Mouse (Mus musculus) intestine, postnatal 0 days (tissue): ENCODE data around the gene Sorbs2. TPM values are rescaled to one million over a fixed set of nuclear protein-coding genes. Genes with fewer than 3 reads are reported as not detected.

Experiments
- ATAC-seq: fragments of 200-750 bp; cut with Nextera tagmentation; 2 replicates; pipeline ENCODE4 v1.8.0; 2017; ENCODE audit warnings: mild to moderate bottlenecking, moderate TSS enrichment, moderate library complexity
- H3K27ac ChIP-seq: fragments of 300-500 bp; sonication (generic); 2 replicates; pipeline ENCODE4 v1.5.1; 2014; ENCODE audit warnings: mild to moderate bottlenecking, low read depth, low read length, moderate library complexity
- H3K27me3 ChIP-seq: fragments of 300-500 bp; sonication (generic); replicated peaks from 2 replicates; pipeline ENCODE4 v1.6.1; 2014; ENCODE audit warnings: low read length, mixed read lengths; ENCODE audit not compliant: control insufficient read depth, insufficient read depth
- H3K36me3 ChIP-seq: fragments of 300-500 bp; sonication (generic); 2 replicates; pipeline ENCODE4 v1.6.1; 2014; ENCODE audit warnings: mild to moderate bottlenecking, moderate library complexity; ENCODE audit not compliant: control insufficient read depth, insufficient read depth
- H3K4me1 ChIP-seq: fragments of 300-500 bp; sonication (generic); replicated peaks from 2 replicates; pipeline ENCODE4 v1.6.1; 2014; ENCODE audit warnings: antibody characterized with exemption, low read length, mixed read lengths; ENCODE audit not compliant: control insufficient read depth, insufficient read depth
- H3K4me2 ChIP-seq: fragments of 300-500 bp; sonication (generic); replicated peaks from 2 replicates; pipeline ENCODE4 v1.6.1; 2014; ENCODE audit warnings: low read depth, mild to moderate bottlenecking, moderate library complexity
- H3K4me3 ChIP-seq: fragments of 300-500 bp; sonication (generic); 2 replicates; pipeline ENCODE4 v1.5.1; 2014; ENCODE audit warnings: low read depth, low read length
- H3K9ac ChIP-seq: fragments of 300-500 bp; sonication (generic); 2 replicates; pipeline ENCODE4 v1.6.1; 2014; ENCODE audit warnings: mild to moderate bottlenecking, low read depth, low read length
- H3K9me3 ChIP-seq: fragments of 300-500 bp; sonication (generic); 2 replicates; pipeline ENCODE4 v1.6.1; 2016; ENCODE audit warnings: mixed run types; ENCODE audit not compliant: control insufficient read depth
- CTCF ChIP-seq: sonication (generic); IDR thresholded peaks from 2 replicates; pipeline ENCODE4 v1.5.1; 2016; ENCODE audit warnings: low read depth, mild to moderate bottlenecking, control low read depth, antibody characterized with exemption, moderate library complexity
- WGBS: fragments of 180-500 bp; shearing (Covaris S2); extraction: QIAGEN DNeasy Blood & Tissue Kit; methylation state at CpG from one replicate; pipeline ENCODE4 v1.1.7; 2014; 5-methylcytosine and 5-hydroxymethylcytosine counted together
- polyA plus RNA-seq: library from polyadenylated mRNA; unstranded; fragments of >200 nt; fragmentation: Nextera tagmentation; extraction: Ambion mirVana; gene quantifications from 2 replicates; pipeline ENCODE4 v1.2.1, GENCODE M21; 2015

The Sorbs2 gene
- polyA plus RNA-seq, 1 experiment from 2014 or later: 16.0 TPM

DNA sequence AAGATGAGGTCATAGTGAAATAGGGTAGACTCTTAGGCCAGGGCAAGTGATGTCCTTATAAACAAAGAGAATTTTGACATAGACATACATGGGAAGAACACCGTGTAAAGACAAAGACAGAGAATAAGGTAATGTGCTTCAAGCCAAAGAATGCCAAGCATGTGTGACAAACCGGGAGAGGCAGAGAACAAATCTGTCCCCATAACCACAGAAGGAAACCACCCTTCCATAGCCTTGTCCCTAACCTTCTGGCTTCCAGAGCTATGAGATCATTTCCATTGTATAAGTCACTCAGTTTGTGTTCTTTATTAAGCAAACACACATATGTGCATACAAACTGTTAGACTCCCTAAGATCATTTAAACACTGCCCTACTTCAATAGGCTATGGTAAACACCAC is 21.3 kb downstream of the Sorbs2 start:
- TF ChIP-seq CTCF: no peak
- Histone ChIP-seq H3K27ac (no peak overlapping the region), H3K9ac (no peak overlapping the region), H3K9me3 (no peaks in the 10 kb centered on the region), H3K4me1 (no peaks in the 10 kb centered on the region), H3K27me3 (no peaks in the 10 kb centered on the region), H3K36me3 (no peaks in the 10 kb centered on the region), H3K4me3 (no peak overlapping the region), H3K4me2 (no peak overlapping the region)
- no peak for ATAC-seq
- WGBS: 61% methylated on average over 2 of the region's 2 CpGs

DNA sequence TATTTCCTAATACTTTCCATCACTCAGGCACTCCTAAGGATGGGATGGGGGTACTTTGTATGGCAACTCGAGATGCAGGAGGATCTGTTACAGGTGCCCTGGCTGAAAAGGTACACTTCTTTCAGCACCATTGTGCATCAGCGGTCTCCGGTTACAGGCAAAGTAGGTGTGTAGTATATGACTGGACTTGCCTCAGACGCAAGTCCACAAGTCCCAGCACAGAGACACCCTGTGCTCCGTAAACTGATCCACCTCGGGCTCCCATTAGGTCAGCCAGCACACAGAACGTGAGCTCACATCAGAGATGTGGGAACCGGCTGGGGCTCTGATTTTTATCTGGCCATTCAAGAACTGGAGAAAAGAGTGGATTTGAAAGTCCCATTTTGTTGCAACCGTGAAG is 29.0 kb downstream of the Sorbs2 start:
- 88% methylated on average over 9 of the region's 9 CpGs for WGBS
- ATAC-seq: no peak
- Histone ChIP-seq H3K36me3 (no peaks in the 10 kb centered on the region), H3K4me3 (no peak overlapping the region), H3K9me3 (no peaks in the 10 kb centered on the region), H3K27me3 (no peaks in the 10 kb centered on the region), H3K4me1 (no peaks in the 10 kb centered on the region), H3K9ac (no peak overlapping the region), H3K4me2 (no peak overlapping the region), H3K27ac (no peak overlapping the region)
- no peak for TF ChIP-seq CTCF

- Histone ChIP-seq H3K4me1 (no peaks in the 10 kb centered on the region), H3K36me3 (no peaks in the 10 kb centered on the region), H3K4me2 (no peak overlapping the region), H3K27me3 (no peaks in the 10 kb centered on the region), H3K4me3 (no peak overlapping the region), H3K9ac (no peak overlapping the region), H3K27ac (no peak overlapping the region), H3K9me3 (no peaks in the 10 kb centered on the region)
- TF ChIP-seq CTCF: no peak
- ATAC-seq: no peak
- 45% methylated on average over 5 of the region's 5 CpGs for WGBS
These were observed 32.9 kb downstream of the Sorbs2 start for GRCm38 (mm10) chr8:45540513-45540912.

GRCm38 (mm10) chr8:45552175-45552574 is 44.6 kb downstream of the Sorbs2 start:
- 61% methylated on average over 3 of the region's 3 CpGs for WGBS
- no peaks in the 10 kb centered on the region for H3K4me1 ChIP-seq
- no peaks in the 10 kb centered on the region for H3K9me3 ChIP-seq

GRCm38 (mm10) chr8:45554627-45555026 is 47.0 kb downstream of the Sorbs2 start:
- Histone ChIP-seq H3K4me2 (no peak overlapping the region), H3K36me3 (no peaks in the 10 kb centered on the region), H3K9me3 (no peaks in the 10 kb centered on the region), H3K27me3 (no peaks in the 10 kb centered on the region), H3K27ac (no peak overlapping the region), H3K4me1 (no peaks in the 10 kb centered on the region), H3K9ac (no peak overlapping the region), H3K4me3 (no peak overlapping the region)
- WGBS: 89% methylated on average over 4 of the region's 4 CpGs
- no peak for ATAC-seq
- TF ChIP-seq CTCF: no peak

More at GRCm38 (mm10) chr8:45552175-45552574, 44.6 kb downstream of the Sorbs2 start:
- Histone ChIP-seq H3K4me2 (no peak overlapping the region), H3K27ac (no peak overlapping the region), H3K36me3 (no peaks in the 10 kb centered on the region), H3K27me3 (no peaks in the 10 kb centered on the region), H3K9ac (no peak overlapping the region), H3K4me3 (no peak overlapping the region)
- no peak for ATAC-seq
- no peak for TF ChIP-seq CTCF

DNA sequence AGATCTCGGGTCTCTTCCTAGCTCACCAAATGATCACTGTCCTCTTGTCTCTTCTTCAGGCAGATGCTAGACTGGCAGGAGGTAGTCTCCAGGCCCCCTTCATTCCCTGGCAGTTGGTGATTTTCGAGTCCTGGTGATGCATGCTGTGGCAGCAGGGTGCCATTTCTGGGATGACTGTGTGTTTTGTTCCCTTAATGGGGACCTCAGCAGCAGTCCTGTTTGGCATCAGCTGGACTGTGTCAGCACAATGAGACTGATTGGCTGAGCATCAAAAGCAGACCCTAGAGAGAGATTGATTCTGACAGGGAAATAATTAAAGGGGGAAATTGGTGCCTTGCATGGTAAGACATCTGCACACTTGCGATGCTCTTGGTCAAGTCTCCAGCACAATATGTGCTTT is 50.3 kb downstream of the Sorbs2 start:
- H3K9me3 ChIP-seq: no peaks in the 10 kb centered on the region
- no peak overlapping the region for H3K9ac ChIP-seq
- WGBS: 79% methylated on average over 3 of the region's 3 CpGs
- no peak for ATAC-seq
- no peak for TF ChIP-seq CTCF
- H3K36me3 ChIP-seq: no peaks in the 10 kb centered on the region
- no peaks in the 10 kb centered on the region for H3K27me3 ChIP-seq
- H3K4me2 ChIP-seq: no peak overlapping the region
- no peak overlapping the region for H3K27ac ChIP-seq
- H3K4me3 ChIP-seq: no peak overlapping the region
- H3K4me1 ChIP-seq: no peaks in the 10 kb centered on the region

GRCm38 (mm10) chr8:45558426-45558825 is 50.8 kb downstream of the Sorbs2 start:
- Histone ChIP-seq H3K9ac (no peak overlapping the region), H3K27me3 (no peaks in the 10 kb centered on the region), H3K4me2 (no peak overlapping the region), H3K4me3 (no peak overlapping the region), H3K9me3 (no peaks in the 10 kb centered on the region), H3K27ac (no peak overlapping the region), H3K4me1 (no peaks in the 10 kb centered on the region), H3K36me3 (no peaks in the 10 kb centered on the region)
- TF ChIP-seq CTCF: no peak
- ATAC-seq: no peak
- 89% methylated on average over 5 of the region's 5 CpGs for WGBS
